Mouse (Mus musculus): ENCODE data around the gene G430095P16Rik.

The G430095P16Rik gene

DNA sequence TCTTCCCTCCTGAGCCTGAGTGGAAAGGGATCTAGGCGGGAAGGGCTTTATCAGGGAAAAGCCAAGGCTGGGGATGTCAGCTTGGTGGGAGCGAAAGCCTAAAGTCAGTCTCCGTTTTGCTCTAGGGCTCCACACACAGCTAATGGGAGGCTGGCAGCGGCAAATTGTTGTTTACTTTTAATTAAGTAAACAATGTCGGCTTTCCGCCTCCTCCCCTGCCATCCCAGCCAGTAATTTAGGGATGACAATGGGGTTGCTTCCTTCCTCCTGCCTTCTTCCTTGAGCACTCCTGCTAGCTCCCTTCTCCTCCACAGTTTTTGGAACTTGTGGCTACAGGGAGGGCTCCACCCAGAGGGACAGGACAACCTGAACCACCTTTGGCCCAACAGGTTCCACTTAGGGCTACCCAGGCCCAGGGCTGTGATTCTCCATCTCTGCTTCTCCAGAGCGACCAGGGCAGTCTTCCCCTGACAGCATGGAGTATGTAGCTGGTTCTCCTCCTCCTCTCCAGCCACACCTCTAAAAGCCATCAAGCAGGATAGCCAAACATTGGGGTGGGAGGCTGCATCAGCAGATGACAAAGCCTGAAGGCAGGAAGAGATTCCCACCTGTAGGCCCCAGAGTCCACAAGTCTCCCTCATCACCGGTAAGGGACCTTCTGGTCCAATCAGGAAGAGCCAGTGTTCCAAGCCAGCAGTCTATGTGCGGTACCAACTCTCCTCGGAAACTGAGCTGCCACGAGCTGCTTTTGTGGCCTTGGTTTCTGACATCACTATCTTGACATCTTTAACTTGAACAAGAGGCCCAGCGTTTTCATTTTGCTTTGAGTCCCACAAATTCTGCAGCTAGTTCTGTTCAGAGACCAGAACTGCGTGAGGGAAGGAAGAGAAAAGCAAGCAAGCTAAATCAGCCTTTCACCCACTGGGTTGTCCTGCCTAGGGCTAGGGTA, 18.4 kb downstream of the G430095P16Rik start:
- ChIA-PET POLR2A (interaction anchor here in 3 of 4 experiments (0.5 to 3.5 kb wide), 39 partner anchors 8 to 331 kb away, joined by 3 to 31 read pairs (median 5); partner anchors contain the start of genes Calr (in 2 of the 3), G430095P16Rik (in 2 of the 3), Trmt1 (in 2 of the 3) and Dand5 (in 1 of the 3)), CTCF (interaction anchor here (0.5 to 5.3 kb wide), 23 partner anchors 8 to 666 kb away, joined by 3 to 62 read pairs (median 4); partner anchors contain the start of gene G430095P16Rik (in 2 of the 4))

DNA sequence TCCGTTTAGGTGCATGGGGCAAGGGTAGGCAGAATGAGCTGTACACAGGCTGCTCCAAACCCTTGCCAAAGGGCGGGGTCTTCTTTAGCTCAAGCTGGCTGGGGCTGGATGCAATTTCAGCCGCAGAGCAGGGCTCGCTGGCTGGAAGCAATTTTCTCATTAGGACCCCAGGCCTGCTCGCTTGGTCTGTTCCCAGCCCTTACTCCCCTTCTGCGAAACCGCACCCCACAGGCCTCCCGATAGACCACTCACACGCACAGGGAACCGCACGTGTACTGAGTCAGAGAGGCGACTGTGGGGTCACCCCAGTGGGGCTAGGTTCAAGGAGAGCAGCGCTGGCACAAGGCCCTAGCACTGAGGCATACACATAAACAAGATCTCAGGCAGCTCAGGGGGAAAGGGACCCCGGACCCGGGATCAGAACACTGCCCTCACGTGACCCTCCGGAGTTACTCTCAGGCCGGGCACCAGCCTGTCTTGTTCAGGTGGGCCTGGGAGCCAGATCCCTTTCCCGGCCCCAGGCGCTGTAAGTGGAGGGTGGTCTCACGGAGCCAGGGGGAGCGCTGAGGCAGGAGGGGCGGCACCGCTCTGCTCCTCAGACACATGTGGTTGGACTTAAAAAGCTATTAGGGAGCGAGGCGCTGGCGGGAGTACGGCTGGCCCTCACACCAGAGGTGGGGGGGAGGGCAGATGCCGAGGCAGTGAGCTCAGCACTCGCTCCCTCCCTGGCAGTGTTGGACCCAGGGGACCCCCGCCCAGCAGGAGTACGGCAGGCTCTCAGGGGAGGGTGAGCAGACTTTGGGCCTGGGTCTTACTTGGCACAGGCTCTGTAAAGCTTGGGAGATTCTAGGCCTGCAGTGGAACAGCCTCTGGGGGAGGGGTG, 19.6 kb downstream of the G430095P16Rik start:
- ChIA-PET CTCF (interaction anchor here (0.5 to 4.0 kb wide), 27 partner anchors 10 to 758 kb away, joined by 3 to 22 read pairs (median 4); partner anchors contain the start of gene G430095P16Rik (in 1 of the 4)), POLR2A (interaction anchor here (0.5 to 3.5 kb wide), 63 partner anchors 7 to 329 kb away, joined by 3 to 31 read pairs (median 4); partner anchors contain the start of genes G430095P16Rik (in 2 of the 4), Trmt1 (in 2 of the 4), Calr (in 1 of the 4) and Dand5 (in 1 of the 4))

DNA sequence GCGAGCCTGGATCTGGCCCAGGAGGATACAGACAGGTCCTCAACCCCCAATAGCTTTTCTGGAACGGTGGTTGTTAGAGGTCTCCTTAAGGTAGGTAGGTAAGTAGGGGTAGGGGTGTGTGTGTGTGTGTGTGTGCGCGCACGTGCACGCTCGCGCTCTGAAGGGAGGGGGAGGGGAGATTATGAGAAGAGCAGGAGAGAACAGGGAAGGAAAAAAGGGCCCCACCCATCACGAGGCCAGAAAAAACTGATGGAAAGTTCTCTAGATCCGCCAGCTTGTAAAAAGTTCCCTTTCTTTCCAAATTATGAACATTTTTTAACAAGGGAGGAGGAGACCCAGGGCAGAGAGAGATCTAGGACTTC, 20.2 kb downstream of the G430095P16Rik start:
- POLR2A ChIA-PET, result interaction anchor here (0.7 to 3.5 kb wide), 45 partner anchors 8 to 223 kb away, joined by 3 to 31 read pairs (median 5); partner anchors contain the start of genes G430095P16Rik (in 2 of the 4), Trmt1 (in 2 of the 4), Calr (in 1 of the 4) and Dnase2a (in 1 of the 4)
- CTCF ChIA-PET, result interaction anchor here in 3 of 4 experiments (0.6 to 4.0 kb wide), 13 partner anchors 12 to 160 kb away, joined by 3 to 22 read pairs (median 4); no protein-coding TSS in a partner anchor

DNA sequence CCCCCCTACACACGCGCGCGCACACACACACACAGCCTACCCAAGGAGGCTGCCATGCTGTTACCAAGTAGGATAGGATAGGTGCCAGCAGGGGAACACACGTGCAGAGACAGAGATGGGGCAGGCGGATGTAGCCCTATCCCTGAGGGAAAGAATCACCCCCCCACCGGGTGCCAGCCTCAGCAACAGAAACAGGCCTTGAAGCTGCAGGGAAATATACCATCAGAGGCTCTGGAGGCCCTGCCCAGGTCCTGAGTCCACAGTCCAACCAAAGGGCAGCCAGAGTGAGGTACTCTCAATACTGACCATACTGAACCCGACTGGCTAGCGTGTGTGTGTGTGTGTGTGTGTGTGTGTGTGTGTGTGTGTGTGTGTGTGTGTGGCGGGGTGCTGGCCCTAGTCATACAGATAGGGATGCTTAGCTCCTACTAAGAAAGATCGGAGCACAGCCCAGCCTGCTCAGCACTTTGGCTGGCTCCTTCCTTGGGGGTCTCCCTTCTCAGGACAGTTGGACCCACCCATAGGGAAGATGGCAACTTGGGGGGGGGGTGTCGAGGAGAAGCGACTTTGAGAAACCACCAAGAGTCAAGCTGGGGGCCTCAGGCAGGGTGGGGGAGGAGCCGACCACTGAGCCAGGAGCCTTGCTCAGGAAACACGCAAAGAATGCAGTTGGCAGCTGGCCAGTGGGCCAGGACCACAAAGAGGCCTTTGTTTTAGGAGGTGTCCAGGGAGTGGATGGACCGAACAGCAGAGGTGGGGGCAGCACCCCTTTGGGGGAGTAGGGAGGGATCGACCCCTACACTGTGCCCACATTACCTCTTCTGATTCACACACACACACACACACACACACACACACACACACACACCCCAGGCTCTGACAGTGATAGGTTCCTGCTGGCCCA, 21.0 kb downstream of the G430095P16Rik start:
- ChIA-PET POLR2A (interaction anchor here in 3 of 4 experiments (0.6 to 3.5 kb wide), 30 partner anchors 12 to 293 kb away, joined by 3 to 31 read pairs (median 5); partner anchors contain the start of genes Calr (in 1 of the 3), Dnase2a (in 1 of the 3), G430095P16Rik (in 1 of the 3) and Gcdh (in 1 of the 3)), CTCF (interaction anchor here in 3 of 4 experiments (0.6 to 4.0 kb wide), 9 partner anchors 30 to 846 kb away, joined by 3 to 22 read pairs (median 6); partner anchors contain the start of gene Dand5 (in 1 of the 3))

DNA sequence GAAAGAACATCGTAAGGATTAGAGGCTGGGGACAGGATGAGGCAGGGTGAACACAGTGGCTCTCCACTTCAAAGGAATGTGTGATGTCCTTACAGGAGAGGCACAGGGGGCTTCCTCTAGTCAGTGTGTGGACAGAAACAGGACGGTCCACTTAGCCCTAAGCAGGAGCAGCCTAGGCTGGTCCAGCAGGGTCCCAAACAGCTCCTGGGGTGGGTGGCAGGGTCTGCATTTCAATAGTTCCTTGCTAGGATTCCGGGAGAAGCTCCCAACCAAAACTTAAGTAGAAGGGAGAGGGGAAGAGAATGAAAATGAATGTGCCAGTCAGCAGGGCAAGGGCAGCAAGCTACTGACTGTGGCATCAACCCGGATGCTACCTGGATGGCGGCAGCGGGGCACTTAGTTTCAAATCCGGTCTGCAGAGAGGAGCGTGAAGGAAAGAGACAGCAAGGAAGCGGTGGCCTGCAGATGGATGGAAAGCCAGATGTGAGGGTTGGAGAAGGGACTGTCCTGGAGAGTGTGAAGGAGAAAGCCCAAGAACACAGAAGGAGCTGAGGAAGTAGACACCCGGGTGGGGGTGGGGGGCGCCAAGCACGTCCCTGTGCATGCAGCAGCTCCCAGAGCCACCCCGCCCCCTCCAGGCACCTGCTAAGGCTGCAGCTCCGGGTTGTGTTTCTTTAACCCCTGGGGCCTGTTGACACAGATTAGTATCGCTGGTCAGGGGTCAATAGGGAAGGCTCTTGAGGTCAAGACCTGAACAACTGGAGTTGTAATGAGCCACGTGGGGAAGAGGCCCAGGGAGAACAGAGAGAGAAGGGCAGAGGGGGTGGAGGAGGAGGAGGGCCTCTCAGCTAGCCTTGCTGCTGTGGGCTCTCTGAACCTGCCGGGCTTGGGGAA, 22.5 kb downstream of the G430095P16Rik start:
- ChIA-PET CTCF (interaction anchor here (0.6 to 7.8 kb wide), 20 partner anchors 8 to 236 kb away, joined by 3 to 62 read pairs (median 5); partner anchors contain the start of gene Dand5 (in 1 of the 4)), POLR2A (interaction anchor here (0.6 to 2.0 kb wide), 24 partner anchors 8 to 102 kb away, joined by 3 to 8 read pairs (median 3); partner anchors contain the start of genes Calr (in 1 of the 4), Ier2 (in 1 of the 4) and Trmt1 (in 1 of the 4))

DNA sequence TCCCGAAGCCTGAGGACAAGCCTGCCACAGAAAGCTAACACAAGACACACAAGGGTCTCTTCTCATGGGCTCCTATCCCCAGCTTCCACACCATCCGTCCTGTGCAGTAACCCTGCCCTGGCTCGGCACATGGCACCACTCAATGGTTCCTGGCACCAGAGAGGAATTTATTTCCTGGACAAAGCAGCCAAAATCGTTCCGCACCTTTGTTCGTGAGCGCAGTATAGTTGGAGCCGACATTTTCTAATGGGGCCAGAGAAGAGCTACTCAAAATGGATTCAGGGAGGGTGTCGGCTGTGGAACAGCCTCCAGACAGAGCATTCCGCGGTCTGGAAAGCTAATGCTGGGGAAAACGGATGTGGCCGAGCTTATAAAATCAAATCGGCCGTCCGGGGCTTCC, 26.7 kb downstream of the G430095P16Rik start:
- POLR2A ChIA-PET, result interaction anchor here in 3 of 4 experiments (0.5 to 2.3 kb wide), 18 partner anchors 8 to 572 kb away, joined by 3 to 8 read pairs (median 4); partner anchors contain the start of genes Calr (in 1 of the 3) and Ier2 (in 1 of the 3)
- CTCF ChIA-PET, result interaction anchor here (0.5 to 7.8 kb wide), 16 partner anchors 8 to 155 kb away, joined by 3 to 62 read pairs (median 6); no protein-coding TSS in a partner anchor

DNA sequence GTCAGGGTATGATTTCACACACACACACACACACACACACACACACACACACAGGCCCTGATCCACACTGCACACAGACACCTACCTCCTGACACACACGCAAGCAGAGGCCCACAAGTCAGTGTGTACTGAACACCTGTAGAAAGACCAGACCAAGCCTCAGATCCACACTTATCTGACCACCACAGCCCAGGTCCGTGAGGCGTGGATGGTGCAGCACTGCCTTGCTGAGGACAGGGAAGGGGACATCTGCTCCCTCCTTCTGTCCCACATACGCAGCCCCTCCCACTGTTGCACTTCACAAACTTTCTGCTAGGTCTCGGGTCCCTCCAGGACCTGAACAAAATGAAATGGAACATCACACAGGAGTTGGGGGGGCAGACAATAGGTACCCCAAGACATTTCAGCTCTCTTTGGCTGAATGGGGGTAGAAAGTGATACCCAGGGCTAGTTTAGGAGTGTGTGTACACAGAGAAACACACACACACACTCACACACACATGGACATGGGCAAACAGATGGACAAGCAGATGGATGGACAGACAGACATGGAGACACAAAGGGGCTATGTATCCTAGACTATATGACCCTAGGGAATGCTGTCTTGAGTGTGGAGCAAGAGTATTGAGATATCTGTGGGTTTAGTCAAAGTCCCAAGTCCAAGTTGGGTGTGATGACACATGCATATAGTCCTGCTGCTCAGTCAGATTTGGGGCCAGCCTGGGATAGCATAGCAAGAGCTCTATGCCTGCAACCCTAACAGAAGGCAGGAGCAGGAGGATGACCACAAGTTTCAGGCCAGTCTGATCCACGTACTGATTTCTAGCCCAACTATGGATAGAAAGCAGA, 30.2 kb downstream of the G430095P16Rik start:
- CTCF ChIA-PET, result interaction anchor here (1.1 to 4.5 kb wide), 7 partner anchors 11 to 63 kb away, joined by 3 to 28 read pairs (median 4); no protein-coding TSS in a partner anchor
- POLR2A ChIA-PET, result interaction anchor here in 2 of 4 experiments (0.6 to 2.3 kb wide), 4 partner anchors 11 to 185 kb away, joined by 3 to 9 read pairs (median 6); no protein-coding TSS in a partner anchor

DNA sequence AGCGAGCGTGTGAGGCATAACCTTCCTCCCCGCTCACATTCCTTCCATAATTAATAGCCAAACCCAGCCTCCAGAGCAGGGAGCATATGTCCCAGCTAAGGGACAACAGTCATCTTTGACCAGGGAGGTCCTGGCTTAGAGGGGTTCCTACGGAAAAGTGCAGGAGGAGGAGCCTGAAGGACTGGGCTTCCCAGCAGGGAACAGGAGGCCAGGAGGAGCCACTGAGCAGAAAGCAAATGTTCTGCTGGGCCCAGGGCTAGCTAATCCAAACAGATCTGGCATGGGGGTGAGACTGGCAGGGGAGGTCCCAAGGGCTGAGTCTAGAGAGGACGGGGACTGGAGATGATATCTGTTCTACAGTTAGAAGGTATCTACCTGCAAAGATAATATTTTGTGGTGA, 34.7 kb downstream of the G430095P16Rik start:
- POLR2A ChIA-PET, result interaction anchor here in 1 of 4 experiments (1.0 to 1.2 kb wide), 2 partner anchors 12 to 16 kb away, joined by 3 read pairs; no protein-coding TSS in a partner anchor

DNA sequence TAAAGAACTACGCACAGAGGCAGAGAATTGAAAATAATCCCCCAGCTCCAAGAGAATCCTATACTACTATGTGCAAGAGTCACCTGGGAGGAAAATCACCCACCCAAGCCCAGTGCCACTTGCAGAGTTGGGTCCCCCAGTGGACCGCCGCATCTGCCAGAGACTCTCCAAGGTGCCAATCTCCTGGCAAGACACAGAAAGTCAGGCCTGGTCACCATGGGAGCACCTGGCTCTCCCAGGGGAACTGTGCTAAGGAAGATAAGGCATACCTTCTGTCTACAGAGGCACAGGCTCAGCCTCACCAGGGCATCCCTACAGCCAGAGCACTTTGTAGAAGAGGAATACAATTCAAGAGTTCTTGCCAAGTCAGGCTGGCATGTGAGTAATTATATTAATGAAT, 35.5 kb downstream of the G430095P16Rik start:
- CTCF ChIA-PET, result interaction anchor here (0.7 to 2.8 kb wide), 15 partner anchors 8 to 57 kb away, joined by 3 to 17 read pairs (median 5); no protein-coding TSS in a partner anchor
- POLR2A ChIA-PET, result interaction anchor here in 2 of 4 experiments (0.8 to 2.0 kb wide), 9 partner anchors 8 to 89 kb away, joined by 3 to 8 read pairs (median 3); partner anchors contain the start of gene Calr (in 1 of the 2)

More for the DNA sequence above, 34.7 kb downstream of the G430095P16Rik start:
- CTCF ChIA-PET, result interaction anchor here in 3 of 4 experiments (0.5 to 2.3 kb wide), 4 partner anchors 15 to 70 kb away, joined by 3 to 9 read pairs (median 6); no protein-coding TSS in a partner anchor

DNA sequence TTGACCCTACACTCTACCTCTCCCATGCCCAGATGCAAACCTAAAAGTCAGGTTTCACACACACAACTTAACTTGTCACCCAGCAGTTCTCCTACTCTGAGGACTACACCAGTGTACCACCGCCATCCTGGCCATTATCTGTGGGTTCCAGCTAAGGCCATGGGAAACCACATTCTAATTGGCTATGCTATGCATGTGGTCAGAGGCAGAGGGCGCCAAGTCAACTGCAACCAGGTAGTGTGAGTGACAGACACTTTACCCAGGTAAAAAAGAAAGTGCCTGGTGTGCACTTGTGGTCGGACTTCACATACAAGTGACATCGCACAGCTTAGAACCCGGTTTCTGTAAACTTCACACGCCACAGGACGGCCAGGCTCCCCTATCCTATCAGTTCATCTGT, 36.3 kb downstream of the G430095P16Rik start:
- CTCF ChIA-PET, result interaction anchor here (0.5 to 2.8 kb wide), 28 partner anchors 9 to 349 kb away, joined by 3 to 17 read pairs (median 4); partner anchors contain the start of gene Dand5 (in 1 of the 4)
- POLR2A ChIA-PET, result interaction anchor here in 3 of 4 experiments (0.6 to 2.0 kb wide), 14 partner anchors 9 to 347 kb away, joined by 3 to 8 read pairs (median 3); partner anchors contain the start of gene Calr (in 1 of the 3)

DNA sequence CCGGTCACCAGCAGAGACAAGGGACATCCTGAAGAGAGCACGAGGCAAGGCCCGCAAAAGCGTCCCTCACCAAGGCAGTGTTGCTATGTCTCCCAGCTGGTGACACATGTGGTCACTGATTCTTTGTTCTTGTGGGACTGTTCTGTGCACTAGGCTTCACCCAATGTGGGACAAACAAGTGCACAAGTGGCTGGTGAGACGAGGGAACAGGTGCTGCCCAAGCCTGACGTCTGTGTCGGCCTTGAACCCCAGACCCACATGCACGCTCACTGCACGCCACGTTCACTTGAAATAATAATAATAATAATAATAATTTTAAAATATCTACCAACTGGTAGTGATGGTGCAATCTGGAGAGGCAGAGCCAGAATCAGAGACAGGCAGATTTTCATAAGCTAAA, 36.9 kb downstream of the G430095P16Rik start:
- CTCF ChIA-PET, result interaction anchor here in 3 of 4 experiments (0.8 to 2.8 kb wide), 17 partner anchors 10 to 489 kb away, joined by 3 to 17 read pairs (median 4); partner anchors contain the start of genes Ccdc130 (in 1 of the 3), Dand5 (in 1 of the 3) and Lyl1 (in 1 of the 3)
- POLR2A ChIA-PET, result interaction anchor here in 3 of 4 experiments (0.6 to 2.0 kb wide), 13 partner anchors 8 to 348 kb away, joined by 3 to 8 read pairs (median 3); partner anchors contain the start of gene Calr (in 1 of the 3)

DNA sequence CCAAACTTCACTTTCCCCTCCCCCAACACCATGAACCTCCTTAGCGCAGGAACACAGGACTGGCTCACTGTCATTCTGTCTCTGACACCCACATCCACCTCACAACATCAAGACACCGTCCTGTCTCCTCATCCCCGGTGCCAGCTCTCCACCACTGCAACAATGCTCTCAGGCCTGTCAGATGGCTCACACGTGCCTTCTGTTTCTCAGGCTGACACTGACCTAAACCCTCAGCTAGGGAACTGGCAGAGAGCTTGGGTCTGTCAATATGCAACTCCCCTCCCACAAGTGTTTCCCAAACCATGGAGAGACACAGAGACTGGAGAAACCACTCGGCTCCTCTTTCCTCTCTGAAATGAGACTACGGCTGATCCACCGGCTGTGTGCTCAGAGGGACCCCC, 37.6 kb downstream of the G430095P16Rik start:
- ChIA-PET CTCF (interaction anchor here in 2 of 4 experiments (0.8 to 2.8 kb wide), 6 partner anchors 10 to 490 kb away, joined by 3 to 17 read pairs (median 4); partner anchors contain the start of genes Ccdc130 (in 1 of the 2) and Lyl1 (in 1 of the 2)), POLR2A (interaction anchor here in 3 of 4 experiments (0.7 to 2.0 kb wide), 5 partner anchors 9 to 53 kb away, joined by 3 to 5 read pairs (median 3); no protein-coding TSS in a partner anchor)

DNA sequence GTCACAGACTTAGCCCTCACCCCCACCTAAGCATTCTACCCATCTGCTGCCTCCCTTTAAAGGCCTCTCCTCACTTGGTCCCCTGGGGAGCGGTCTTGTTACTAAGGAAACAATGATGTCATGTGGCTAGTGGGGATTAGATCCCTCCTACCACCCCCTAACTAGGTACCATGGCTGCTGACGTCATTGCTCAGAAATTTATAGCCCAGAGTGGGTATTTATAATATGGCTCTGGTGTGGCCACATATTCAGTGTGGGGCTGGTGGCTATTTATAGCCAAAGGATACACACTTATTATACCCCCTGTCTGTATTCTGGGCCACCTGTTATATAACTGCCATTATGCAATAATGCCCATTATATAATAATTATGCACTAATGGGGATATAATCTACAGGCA, 38.1 kb downstream of the G430095P16Rik start:
- ChIA-PET CTCF (interaction anchor here in 1 of 4 experiments (1.0 to 2.8 kb wide), 3 partner anchors 23 to 491 kb away, joined by 3 to 17 read pairs (median 3); partner anchors contain the start of genes Ccdc130 and Lyl1), POLR2A (interaction anchor here in 1 of 4 experiments (0.8 kb wide), 1 partner anchor 15 kb away, joined by 3 read pairs; no protein-coding TSS in a partner anchor)
